Mouse (Mus musculus): ENCODE results near the gene Gm10406. TPM values are rescaled to one million over a fixed set of nuclear protein-coding genes. Genes with fewer than 3 reads are reported as not detected.
"Not testable (repeated sequence)": the region's sequence is repeated elsewhere in the genome, so short reads cannot be mapped to it uniquely, and the experiment has no call there.

The Gm10406 gene
- total RNA-seq (2021), result not detected
- long read RNA-seq, experiment 1, result 0 reads
- long read RNA-seq, experiment 2, result 0 reads

GRCm38 (mm10) chr14:7026781-7027749, at the start of gene Gm10406:
Gm10406 (minus strand) TSS chr14:7027449.
- DNase-seq, result peak; percentile 40

- not testable (repeated sequence) for DNase-seq
Measured at GRCm38 (mm10) chr14:7044870-7045269, 17.6 kb upstream of the Gm10406 start, which contains the start of gene Gm3685. Gm3685 (minus strand) TSS chr14:7044970.

GRCm38 (mm10) chr14:7026274-7026673, 975 bp downstream of the Gm10406 start:
- DNase-seq, result not testable (repeated sequence)

- DNase-seq, result not testable (repeated sequence)
Measured at GRCm38 (mm10) chr14:6973718-6974117, 53.5 kb downstream of the Gm10406 start, which contains the start of gene Gm6356. Gm6356 (minus strand) TSS chr14:6973818.

Other genes with a start within 250 kb of the Gm10406 start
- gene Gm3642, start 187.1 kb downstream of the Gm10406 start, total RNA-seq (2021), result not detected
- gene Gm3667, start 137.5 kb downstream of the Gm10406 start, total RNA-seq (2021), result under 1 TPM; 0.20 to 0.43 TPM
- gene Gm6356, start 53.6 kb downstream of the Gm10406 start, total RNA-seq (2021), result not detected
- not detected for gene Gm3685, start 17.5 kb upstream of the Gm10406 start, total RNA-seq (2021)
- under 1 TPM; 0.18 to 0.24 TPM for gene Gm3696, start 73.2 kb upstream of the Gm10406 start, total RNA-seq (2021)
- not detected for gene Gm6676, start 98.0 kb upstream of the Gm10406 start, total RNA-seq (2021)
- gene Gm3512, start 147.1 kb upstream of the Gm10406 start, total RNA-seq (2021), result under 1 TPM in 1 of 2 experiments, not detected in 1; 0.24 TPM
- not detected for gene Gm16434, start 167.1 kb upstream of the Gm10406 start, total RNA-seq (2021)
- gene Gm3727, start 237.3 kb upstream of the Gm10406 start, total RNA-seq (2021), result not detected